Mouse (Mus musculus): ENCODE measurements around the gene Adamtsl1.

Gene Adamtsl1

DNA sequence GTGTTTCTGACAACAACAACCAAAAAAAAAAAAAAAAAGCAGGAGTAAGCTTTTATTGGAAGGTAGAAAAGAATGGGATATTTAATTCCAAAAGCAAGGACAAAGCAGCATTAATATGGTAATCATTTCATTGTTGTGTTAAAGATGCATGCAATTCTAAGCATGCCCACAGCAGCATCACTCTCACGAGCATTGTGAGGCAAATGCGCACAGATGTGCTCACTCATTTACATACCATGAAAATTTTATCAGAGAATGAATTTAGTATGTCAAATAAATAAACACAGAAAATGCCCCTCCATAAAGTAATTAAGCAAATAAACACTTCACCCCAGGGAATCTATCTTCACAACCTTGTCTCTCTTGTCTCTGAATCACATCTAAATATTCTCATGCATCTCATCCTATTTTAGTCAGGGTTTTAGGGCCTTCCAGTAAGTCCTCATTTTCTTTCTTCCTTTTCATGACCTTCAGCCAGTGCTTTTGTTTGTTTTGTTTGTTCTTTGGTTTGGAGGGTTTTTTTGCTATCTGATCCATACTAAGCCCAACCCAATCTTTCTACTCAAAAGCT, 728.0 kb downstream of the Adamtsl1 start:
- no peak for DNase-seq

DNA sequence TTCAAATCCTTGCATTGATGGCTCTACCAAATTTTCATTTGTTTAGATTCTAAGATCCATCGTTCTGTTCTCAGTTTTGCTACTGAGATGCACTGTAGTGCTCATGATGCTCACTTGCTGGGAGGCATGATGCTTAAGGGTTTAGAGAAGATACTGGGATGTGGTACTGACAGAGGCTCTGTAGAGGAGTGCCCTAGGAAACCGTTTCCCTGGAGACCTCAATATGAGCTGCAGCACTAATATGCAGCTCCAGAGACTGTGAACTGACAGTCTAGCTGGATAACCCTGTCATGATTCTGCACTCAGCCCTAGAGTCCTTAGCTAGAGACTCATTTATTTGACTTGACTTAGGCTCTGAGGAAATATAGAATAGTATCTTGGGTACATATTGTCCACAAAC, 756.1 kb downstream of the Adamtsl1 start:
- no peak for DNase-seq

DNA sequence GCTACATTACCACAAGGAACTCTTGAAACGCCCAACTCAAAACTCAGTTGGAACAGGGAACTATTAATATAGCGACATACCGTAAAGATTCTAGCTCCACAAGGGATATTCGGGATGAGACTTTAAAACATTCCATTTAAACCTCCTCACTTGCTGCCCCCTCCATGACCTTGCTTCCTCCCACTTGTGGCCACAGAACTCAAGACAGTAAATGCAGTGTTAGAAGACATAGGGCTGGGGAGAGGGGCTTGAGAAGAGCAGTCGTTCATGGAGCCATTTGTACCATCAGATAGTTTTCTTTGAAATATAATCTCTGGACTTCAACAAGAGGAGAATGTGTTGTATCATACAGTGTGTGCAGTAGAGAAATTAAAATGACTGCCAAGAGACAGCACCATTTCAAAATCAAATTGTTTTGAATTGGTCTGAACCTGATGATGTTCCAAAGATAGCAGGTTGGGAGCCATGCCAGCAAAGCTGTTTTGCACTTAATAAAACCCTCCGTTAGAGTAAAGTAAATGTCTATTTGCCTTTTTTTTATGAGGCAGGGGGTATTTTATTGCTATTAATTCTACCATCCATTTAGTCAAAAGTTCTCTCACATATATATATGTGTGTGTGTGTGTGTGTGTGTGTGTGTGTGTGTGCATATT, 759.9 kb downstream of the Adamtsl1 start:
- DNase-seq = no peak

DNA sequence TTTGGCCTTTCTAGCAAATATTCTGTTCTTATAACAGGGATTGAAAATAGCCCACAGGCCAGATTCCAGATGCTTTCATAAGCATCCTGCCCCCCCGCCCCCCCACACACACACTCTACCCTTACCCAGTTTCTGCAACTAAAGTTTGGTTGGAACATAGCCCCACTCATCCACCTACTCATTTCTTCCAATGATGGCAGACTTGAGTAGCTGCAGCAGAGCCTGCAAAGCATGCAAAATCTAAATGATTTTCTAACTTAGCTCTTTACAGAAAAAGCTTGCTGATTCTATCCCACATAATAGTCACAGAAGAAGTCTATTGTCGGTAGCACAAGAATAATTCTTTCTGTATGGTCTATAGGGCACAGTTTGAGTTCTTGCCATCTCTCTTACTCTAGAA, 760.7 kb downstream of the Adamtsl1 start:
- DNase-seq = no peak

DNA sequence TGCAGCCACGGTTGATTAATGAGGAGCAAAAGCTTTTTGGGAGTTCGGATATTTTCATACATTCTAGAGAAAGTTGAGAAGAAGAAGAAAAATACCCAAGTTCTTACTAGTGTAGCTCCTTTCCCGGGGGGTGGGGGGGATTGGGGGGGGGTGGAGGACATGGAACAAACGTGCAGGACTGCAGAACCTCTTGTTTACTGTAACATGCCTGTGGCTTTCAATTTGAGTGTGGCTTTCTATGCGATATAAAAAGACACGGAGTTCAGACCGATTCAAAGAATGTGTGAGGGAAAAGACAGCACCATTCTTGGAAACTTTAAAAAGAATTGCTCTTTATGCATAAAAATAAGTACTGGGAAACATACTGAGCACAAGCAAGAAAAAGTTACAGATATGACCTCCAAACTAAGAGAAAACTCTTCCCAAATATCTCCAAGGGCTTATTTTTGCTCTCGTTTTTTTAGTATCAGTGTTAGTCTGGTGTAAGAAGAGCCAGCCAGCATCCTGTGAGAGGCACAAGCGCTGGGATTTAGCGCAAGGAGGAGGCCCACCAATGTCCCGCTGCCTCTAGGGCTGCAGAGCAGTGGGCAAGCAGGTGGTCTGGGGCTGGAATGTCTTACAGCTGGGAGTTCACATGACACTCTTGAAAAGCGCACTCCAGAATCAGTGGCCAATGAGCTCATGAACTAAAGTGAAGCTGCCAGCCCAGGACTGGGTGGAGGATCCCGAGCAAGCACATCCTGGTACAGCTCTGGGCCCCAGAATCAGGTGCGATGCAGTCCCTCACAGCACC, 762.2 kb downstream of the Adamtsl1 start:
- DNase-seq = no peak

DNA sequence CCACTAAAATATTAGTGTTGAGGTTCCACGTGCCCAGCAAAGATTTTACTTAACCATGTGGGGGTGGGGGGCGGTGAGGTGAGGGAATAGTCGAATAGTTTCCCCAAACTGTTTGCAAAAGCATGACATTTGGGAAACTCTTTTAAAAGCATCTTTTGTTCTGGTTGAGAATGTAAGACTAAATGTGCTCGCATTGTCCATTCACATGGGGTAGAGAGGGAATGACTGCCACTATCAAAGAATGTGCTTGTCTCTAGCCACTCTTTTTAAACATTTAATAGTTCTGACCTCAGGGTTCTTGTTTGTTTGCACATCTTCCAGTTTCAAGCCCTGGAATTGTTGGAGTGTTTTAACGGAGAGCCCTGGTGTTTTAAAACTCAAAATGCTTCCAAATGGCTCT, 764.6 kb downstream of the Adamtsl1 start:
- DNase-seq = no peak

DNA sequence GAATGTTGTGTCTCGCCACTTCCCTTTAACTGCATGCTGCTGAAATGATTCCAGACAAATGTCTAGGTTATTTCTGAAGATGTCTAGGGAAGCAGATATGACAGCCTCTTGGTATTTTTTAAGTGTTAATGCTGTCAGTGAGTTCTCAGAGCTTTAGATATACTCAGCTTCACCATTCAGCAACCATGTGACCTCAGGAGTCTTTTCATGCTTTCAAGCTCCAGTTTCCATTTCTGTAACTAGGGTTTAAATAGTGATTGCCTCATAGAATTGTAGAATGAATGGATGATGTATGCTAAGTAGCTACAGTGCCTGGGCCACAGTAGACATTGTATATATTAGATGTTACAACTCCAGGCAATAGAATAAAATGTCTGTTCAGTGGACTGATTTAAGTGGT, 772.6 kb downstream of the Adamtsl1 start:
- no peak for DNase-seq

DNA sequence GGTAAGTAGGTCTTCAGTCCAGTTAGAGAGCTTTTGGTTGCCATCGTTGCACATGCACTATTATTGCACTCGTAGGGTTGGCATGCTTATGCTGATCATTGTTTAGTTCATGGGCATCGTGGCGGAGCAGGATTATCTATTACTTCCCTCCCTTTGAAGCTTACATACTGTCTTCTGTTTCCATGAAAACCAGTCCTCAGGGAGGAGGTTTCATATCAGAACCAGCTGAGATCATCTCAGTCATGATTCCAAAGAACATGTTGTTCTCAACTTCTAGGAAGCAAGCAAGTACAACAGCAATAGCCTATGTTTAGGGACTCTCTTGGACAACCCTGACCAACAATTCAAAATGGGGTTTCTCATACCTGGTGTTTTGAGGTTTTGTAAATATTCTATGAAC, 774.3 kb downstream of the Adamtsl1 start:
- DNase-seq = no peak

DNA sequence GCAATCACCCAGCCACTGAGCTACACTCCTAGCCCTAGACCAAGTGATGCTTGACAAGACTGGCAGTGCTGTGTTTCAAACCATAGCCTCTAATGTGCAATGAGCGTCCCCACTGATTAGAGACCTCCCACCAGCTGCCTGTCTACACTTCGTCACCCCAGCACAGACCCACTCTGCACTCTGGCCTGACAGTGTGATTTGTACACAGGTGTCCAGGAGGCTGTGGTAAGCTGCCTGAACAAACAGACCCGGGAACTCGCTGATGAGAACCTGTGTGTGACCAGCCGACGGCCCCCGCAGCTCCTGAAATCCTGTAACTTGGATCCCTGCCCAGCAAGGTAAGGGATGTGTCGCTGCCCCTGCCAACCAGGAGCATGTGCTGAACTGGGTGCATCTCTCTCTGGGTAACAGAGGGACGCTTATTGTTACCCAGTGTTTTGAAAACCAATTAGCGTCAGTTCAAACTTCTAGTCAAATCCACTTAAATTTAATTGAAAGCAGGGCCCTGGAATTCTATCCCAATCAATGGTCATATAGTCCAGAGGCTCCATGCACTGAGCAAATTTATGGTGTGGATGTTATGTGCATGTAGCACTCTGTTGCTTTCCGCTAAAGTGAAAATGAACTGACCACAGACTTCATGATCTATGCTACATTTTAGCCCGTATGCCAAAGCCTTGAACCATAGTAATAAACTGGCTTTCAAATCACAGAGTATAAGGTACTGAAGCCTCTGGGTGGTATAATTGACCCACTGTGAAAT, 775.7 kb downstream of the Adamtsl1 start:
- no peak for DNase-seq

DNA sequence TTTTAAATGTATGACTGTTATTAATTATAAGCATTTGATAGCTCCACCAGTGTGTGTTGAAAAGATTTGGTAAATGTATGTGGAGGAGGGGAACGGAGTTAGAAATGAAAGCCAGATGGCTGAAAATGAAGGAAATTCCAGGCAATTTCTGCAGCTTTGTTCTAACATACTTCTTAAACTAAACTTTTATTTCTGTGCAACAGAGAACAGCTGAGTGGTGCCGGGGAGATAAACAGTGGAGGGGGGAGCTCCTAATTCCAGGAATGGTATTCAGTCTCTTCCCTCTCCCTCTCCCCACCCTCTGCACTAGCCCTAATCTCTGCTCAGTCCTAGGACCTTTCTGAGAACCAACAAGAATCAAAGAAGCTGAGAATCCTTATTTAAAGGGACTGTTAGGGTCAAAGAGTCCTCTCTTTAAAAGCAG, 780.9 kb downstream of the Adamtsl1 start:
- no peak for DNase-seq

DNA sequence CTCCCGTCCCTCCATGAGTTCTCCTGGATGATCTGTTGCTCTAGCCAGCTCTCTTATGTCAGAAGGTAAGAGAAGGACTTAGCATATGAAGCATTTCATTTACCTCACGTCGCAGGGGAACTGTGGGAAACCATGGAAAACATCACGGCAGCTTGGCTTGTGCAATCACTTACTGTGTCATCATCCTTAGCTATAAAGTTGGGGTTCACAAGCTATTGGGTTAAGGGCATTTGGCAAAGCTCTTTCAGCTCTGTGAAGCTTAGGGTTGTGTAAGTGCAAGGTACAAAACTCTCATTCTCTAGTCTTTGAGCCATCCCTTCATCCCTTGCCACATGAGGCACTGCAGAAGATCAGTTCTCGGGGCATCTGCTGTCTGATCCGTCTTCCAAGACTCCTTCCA, 787.5 kb downstream of the Adamtsl1 start:
- no peak for DNase-seq

DNA sequence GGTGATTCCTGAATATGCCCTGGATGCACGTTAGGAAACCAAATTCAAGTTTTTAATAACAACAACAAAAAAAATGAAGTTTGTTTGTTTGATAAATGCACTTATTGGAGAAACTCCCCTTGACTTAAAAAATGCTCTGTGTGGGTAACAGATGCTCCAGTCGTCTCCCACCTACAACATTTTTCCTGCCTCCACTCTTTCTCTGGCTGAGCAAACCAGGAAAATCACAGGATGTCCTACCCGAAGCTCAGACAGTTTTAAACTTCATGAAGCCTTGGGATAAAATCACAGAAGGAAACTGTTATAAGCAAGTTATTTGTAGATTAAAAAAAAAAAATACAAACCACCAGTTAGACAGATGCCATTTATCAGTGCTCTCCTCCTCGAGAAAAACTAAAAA, 788.1 kb downstream of the Adamtsl1 start:
- no peak for DNase-seq

DNA sequence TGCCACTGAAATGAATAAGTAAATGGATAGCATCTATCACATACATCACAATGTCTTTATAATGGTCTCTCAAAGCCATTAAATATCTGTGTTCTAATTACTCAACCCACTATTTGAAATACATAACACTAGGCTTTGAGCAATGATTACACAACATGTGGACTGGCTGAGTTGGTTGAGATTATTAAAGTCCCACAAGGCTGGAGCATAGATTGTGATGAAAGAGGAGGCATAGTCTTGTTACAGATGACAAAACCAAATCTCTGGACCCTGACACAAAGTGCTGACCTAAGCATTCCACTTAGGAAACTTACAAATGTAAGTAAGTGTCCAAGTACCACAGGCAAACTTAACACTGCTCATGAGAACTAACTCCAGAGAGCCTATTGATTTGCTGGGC, 792.8 kb downstream of the Adamtsl1 start:
- DNase-seq = no peak

DNA sequence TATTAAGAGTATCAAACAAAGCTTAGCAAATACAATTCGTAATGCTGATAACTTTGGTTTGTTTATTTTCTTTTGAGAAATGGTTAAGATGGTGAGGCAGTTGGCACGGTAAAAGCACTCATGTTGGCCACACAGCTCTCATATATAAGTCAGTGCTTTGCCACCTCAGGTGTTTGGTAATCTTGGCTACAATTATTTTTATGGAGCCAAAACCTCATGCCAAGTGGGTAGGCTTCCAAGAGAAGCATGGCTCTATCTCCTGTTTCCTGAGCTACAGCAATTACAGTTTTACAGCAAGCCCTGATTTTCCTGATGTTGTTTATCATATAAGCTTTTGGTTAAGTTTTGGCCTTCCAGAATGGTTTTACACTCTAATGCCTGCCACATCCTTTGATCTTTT, 795.2 kb downstream of the Adamtsl1 start:
- DNase-seq = no peak

DNA sequence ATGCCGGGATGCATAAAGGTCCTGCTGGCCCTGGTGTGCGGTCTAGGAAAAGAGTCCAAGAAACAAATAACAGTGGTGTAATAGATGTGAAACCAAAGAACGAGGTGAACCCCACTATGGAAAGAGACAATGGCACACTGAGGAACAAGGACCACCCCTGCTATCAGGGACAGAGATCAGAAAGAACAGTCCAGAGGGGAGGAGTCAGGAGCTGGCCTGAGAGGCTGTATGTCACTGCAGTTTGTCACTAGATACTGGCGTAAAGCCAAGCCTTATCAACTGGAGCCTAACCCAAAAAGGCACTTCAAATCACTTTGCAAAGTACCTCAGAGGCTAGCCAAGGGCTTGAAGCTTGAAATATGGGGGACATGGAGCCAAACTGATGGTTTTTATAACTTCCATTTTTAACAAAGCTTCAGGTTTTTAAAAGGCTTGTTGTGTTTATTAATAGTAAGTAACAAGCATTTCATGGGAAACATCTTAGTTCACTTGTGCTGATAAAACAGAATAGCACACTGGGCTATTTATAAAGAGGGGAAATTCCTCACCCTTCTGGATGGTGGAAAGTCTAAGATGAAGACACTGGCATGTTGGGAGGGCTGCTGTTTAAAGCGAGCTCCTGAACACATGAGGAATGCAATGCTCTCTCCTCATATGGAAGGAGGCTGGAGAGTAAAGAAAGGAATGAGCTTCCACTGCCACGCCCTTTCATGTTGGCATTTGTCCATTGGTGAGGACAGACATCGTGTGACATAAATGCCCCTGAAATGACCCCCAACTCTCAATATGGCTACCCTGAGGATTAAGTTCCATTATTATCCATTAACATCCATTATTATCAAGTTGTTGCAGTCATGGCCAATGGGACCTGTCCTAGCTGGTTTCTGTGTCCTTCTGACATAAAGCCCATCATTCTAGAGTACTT, 797.1 kb downstream of the Adamtsl1 start:
- DNase-seq = no peak

DNA sequence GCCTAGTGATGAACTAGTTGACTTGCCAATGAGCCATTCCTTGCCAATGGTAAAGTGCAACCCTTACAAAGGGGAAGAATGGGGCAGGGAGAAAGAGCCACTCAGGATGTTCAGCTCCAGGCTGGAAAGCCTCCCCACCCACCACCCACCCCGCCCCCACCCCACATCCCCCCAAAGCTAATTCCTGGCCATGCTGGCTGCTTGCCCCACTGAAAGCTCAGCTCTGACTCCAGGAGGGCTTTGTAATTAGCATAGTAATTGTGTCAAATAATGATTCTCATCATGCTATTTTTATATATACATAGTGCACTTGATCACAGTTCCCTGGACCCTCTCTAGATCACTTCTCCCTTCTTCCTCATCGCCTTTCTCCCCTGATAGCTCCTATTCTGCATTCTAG, 798.4 kb downstream of the Adamtsl1 start:
- no peak for DNase-seq

DNA sequence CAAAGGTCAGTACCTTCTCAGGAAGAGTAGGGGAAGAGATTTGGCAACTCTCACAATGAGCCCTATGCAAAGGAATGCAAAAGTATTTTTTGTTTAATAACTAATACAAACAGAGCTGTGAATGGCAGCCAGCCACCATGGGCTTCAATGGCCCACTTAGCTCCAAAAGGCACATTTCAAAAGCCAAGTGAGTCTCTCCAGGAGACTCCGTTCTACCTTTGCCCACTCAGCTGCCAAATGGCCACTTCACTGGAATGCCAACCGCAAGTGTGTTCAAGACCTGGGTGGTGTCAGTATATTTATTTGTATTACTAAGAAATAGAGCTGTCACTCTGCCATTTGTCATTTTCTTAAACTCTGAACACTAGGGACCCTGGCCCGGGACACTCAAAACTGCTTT, 800.5 kb downstream of the Adamtsl1 start:
- no peak for DNase-seq

DNA sequence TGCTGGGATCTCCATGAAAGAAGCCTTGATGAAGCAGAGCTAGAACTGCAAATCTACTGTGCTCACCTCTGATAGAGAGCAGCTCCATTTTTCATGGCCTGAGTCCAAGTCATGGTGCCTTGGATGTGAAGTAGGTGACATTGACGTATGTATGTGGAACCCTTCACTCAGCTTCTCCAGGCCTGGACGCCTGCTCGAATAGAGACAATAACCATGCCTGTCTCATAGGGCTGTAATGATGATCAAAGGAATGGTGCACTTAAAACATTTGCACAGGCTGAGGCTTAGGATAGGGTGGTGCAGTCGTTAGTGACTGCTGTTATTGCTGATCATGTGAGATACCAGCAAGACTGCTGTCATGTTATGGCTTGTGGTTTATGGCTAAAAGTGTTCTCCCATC, 801.1 kb downstream of the Adamtsl1 start:
- DNase-seq = no peak

DNA sequence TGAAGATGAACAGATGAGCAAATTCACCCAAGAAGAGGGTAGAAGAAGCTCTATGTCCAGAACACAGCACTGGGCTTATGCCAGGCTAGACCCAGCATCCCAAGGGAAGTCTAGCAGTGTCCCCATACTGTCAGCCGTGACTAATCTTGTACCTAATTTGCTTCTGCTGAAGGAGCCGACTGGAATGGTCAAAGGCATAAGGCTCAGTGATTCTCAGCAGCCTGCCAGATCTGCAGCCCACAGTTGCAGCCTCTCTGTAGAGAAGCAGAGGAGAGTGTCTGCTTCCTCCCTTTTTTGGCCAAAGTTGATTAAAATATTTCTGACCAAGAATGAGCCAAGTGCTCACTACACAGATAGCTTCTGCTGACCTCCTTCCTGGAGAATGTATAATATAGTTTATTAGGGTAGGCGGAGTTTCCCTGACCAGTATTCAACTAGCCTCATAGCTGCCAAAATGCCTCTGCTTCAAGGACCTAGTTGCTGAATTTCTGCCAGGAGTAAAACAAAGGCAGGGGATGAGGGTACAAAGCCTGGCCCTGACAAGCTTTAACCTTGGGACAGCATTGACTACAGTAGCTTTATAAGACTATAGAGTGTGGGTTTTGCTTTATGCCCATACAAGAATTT, 804.1 kb downstream of the Adamtsl1 start:
- DNase-seq = no peak

DNA sequence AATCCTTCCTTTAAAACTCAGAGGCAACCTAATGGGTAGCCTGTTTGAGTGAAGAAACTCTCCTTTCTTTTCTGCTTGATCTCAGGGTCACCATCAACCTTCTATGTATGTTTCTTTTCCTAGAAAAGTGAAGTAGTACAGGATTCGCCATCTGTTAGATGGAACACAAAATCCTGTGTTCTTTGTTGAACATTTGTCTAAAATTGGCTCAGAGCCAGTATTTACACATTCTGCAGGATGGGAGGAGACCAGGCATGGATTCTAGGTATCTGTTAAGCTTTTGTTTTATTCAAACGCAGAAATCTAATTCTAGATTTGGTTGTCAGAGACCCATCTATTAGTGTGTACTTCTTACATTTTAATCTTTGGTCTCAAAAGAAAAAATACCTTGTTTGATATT, 811.4 kb downstream of the Adamtsl1 start:
- no peak for DNase-seq

DNA sequence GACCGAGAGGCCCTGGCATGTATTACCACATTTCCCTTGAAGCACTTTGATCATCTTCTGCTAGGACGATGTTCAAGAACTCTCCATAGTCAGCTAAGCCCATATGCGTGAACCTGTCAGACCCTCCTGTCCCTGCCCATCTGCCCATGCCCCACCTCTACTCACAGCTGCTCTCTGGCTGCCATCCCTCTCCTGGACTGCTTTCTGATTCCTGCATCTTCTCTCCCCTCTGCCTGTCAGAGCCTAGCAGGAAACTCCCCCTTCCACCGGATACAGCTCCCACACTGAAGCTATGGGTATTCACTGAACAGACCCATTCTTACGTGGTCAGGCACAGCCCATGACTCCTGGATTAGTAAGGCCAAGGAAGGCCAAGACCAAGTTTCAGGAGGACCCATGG, 812.0 kb downstream of the Adamtsl1 start:
- no peak for DNase-seq

DNA sequence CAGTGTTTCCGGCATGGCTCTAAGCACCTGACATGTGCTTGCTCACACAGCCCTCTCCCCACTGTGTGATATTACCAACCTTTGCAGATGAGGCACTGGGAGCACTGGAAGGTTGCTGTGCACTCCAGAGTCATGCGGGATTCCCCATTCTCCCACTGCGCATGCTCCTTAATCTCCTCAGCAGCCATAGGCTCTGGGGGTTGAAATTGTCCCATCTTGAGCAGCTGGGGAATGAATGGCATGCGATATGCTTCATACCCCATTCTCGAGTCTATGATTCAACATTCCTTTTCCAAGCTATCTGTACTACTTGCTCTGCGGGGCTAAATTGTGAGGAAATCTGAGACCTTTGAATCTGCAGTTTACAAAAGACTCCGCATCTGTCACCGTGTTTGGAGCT, 812.7 kb downstream of the Adamtsl1 start:
- DNase-seq = no peak
